Mouse (Mus musculus) lung, postnatal 0 days (tissue): ENCODE data around the gene Atp2c2. TPM values are rescaled to one million over a fixed set of nuclear protein-coding genes. Genes with fewer than 3 reads are reported as not detected.

Experiments
- ATAC-seq: fragments of 200-750 bp; cut with Nextera tagmentation; 2 replicates; pipeline ENCODE4 v1.8.0; 2017; ENCODE audit warnings: moderate library complexity
- DNase-seq: peaks from one replicate; pipeline ENCODE4 v3.0.0-alpha.2; 2016; ENCODE audit warnings: low spot score
- H3K27ac ChIP-seq: fragments of 300-500 bp; sonication (generic); 2 replicates; pipeline ENCODE4 v1.5.1; 2014; ENCODE audit warnings: antibody characterized with exemption, mild to moderate bottlenecking, low read length, mixed read lengths
- H3K27me3 ChIP-seq: fragments of 300-500 bp; sonication (generic); replicated peaks from 2 replicates; pipeline ENCODE4 v1.6.1; 2014; ENCODE audit warnings: low read length, mixed read lengths; ENCODE audit not compliant: insufficient read depth
- H3K36me3 ChIP-seq: fragments of 300-500 bp; sonication (generic); 2 replicates; pipeline ENCODE4 v1.6.1; 2014; ENCODE audit warnings: low read length, mixed read lengths; ENCODE audit not compliant: insufficient read depth
- H3K4me1 ChIP-seq: fragments of 300-500 bp; sonication (generic); 2 replicates; pipeline ENCODE4 v1.6.1; 2014; ENCODE audit warnings: antibody characterized with exemption, low read depth, low read length, mixed read lengths; ENCODE audit not compliant: insufficient read depth
- H3K4me2 ChIP-seq: fragments of 300-500 bp; sonication (generic); replicated peaks from 2 replicates; pipeline ENCODE4 v1.6.1; 2014; ENCODE audit warnings: low read depth, mild to moderate bottlenecking, low read length, moderate library complexity, mixed read lengths
- H3K4me3 ChIP-seq: fragments of 300-500 bp; sonication (generic); 2 replicates; pipeline ENCODE4 v1.5.1; 2014; ENCODE audit warnings: low read depth, low read length
- H3K9ac ChIP-seq: fragments of 300-500 bp; sonication (generic); replicated peaks from 2 replicates; pipeline ENCODE4 v1.6.1; 2014; ENCODE audit warnings: low read depth, mild to moderate bottlenecking
- H3K9me3 ChIP-seq: fragments of 300-500 bp; sonication (generic); 2 replicates; pipeline ENCODE4 v1.6.1; 2016; ENCODE audit warnings: low read length, mixed read lengths
- CTCF ChIP-seq: IDR thresholded peaks from 2 replicates; pipeline ENCODE4 v1.5.1; 2016; ENCODE audit warnings: antibody characterized with exemption, mild to moderate bottlenecking
- EP300 ChIP-seq: IDR thresholded peaks from 2 replicates; pipeline ENCODE4 v1.6.1; 2016; ENCODE audit warnings: antibody characterized with exemption, mild to moderate bottlenecking, control low read depth
- WGBS: fragments of 180-500 bp; shearing (Covaris S2); extraction: QIAGEN DNeasy Blood & Tissue Kit; methylation state at CpG from one replicate; pipeline ENCODE4 v1.1.7; 2014; 5-methylcytosine and 5-hydroxymethylcytosine counted together
- polyA plus RNA-seq: library from polyadenylated mRNA; unstranded; fragments of >200 nt; fragmentation: Nextera tagmentation; extraction: Ambion mirVana; gene quantifications from 2 replicates; pipeline ENCODE4 v1.2.1, GENCODE M21; 2015

Atp2c2 gene
- polyA plus RNA-seq, 1 experiment from 2014 or later, result 1.5 TPM

DNA sequence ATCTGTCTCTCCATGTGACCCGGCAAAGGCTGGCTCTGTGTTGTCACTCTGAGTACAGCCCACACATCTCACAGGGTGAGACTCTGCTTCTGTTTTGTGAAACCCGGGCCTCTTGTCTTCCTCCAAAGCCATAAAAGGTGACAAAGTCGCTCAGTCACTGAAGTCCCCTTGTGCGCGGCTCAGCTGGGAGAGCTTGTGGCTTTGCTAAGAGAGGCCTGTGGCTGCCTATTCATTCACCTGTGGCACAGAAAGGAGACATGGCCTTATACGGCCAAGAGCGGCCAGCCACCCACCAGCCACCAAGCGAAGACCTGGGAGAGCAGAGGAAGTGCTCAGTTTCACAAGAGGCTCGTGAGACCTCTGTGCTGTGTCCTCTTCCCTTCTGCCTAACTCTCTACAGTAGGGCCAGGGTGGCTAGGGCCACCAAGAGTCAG is 84.3 kb downstream of the Atp2c2 start:
- H3K4me2 ChIP-seq, result no peak overlapping the region
- H3K36me3 ChIP-seq, result no peaks in the 10 kb centered on the region
- no peaks in the 10 kb centered on the region for H3K9me3 ChIP-seq
- no peaks in the 10 kb centered on the region for H3K27me3 ChIP-seq
- ATAC-seq, result no peak
- no peak overlapping the region for H3K27ac ChIP-seq
- H3K4me3 ChIP-seq, result no peak overlapping the region
- peak; percentile 36 for DNase-seq
- TF ChIP-seq CTCF (no peak), EP300 (no peak)
- no peak overlapping the region for H3K9ac ChIP-seq
- H3K4me1 ChIP-seq, result no peaks in the 10 kb centered on the region
- 57% methylated on average over 9 of the region's 9 CpGs for WGBS

DNA sequence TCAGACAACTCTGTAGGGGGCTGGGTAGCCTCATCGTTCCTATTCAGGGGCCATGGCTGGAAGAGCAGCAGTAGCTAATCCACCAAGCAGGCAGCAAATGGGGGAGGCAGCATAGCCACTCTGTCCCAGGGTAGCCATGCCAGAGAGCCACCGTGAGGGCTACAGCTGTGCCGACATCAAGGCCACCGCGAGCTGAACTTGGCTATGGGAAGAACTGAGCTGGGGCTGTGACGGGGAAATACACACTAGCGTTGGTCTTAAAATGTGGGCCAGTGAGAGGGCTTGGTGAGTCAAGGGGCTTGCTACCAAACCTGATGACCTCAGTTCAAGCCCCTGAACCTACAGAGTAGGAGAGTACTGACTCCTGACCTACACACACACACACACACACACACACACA is 84.9 kb downstream of the Atp2c2 start:
- Histone ChIP-seq H3K27ac (no peak overlapping the region), H3K4me3 (no peak overlapping the region), H3K36me3 (no peaks in the 10 kb centered on the region), H3K4me1 (no peaks in the 10 kb centered on the region), H3K27me3 (no peaks in the 10 kb centered on the region), H3K9ac (no peak overlapping the region), H3K4me2 (no peak overlapping the region), H3K9me3 (no peaks in the 10 kb centered on the region)
- ATAC-seq (no peak), DNase-seq (no peak)
- TF ChIP-seq EP300, result no peak
- TF ChIP-seq CTCF, result no peak
- WGBS, result 71% methylated on average over 7 of the region's 7 CpGs

DNA sequence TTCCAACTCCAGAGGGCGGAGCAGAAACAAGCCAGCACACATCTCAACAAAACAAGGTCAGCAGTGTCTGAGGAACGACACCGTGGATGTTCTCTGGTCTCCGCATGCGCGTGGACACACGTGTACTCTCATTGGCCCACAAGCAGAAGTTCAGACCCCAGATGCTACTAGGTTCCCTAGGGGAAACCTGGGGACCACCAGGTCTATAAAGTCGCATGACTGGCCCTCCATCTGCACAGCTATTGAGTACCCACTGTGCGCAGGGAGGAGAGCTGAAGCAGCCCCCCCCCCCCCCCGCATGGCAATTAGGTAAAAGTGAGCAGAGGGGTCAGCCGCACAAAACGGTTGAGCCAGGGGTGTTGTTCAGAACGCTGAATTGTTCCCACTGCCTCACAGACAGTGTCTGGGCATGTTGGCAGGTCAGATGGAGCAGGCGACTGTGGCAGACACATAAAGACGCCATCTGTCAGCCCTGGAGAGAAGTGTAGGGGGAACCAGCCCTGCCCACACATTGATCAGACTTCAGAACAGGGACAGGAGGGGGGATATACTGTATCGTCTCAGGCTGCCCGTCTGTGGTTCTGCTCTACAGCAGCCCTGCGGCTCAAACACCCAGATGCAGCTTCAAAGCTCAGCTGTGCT is 86.1 kb downstream of the Atp2c2 start:
- no peaks in the 10 kb centered on the region for H3K36me3 ChIP-seq
- TF ChIP-seq EP300 (no peak), CTCF (no peak)
- H3K27ac ChIP-seq, result no peak overlapping the region
- 59% methylated on average over 18 of the region's 18 CpGs for WGBS
- ATAC-seq (no peak), DNase-seq (no peak)
- H3K4me1 ChIP-seq, result no peaks in the 10 kb centered on the region
- no peak overlapping the region for H3K4me3 ChIP-seq
- H3K9me3 ChIP-seq, result no peaks in the 10 kb centered on the region
- no peak overlapping the region for H3K9ac ChIP-seq
- H3K4me2 ChIP-seq, result no peak overlapping the region
- H3K27me3 ChIP-seq, result no peaks in the 10 kb centered on the region

DNA sequence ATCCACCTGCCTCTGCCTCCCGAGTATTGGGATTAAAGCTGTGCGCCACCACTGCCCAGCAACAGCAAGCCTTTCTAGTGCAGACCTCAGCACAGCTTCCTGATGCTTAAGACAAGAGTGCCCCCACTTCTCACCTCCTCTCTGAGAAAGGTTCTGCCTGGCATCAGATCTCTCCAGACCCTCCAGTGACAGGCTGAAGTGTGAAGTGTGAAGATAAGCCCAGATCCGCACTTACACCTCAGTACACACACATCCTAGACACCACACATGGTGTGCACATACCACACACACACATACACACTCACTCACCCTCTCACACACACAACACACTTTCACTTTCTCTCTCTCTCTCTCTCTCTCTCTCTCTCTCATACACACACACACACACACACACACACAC is 87.1 kb downstream of the Atp2c2 start:
- no peak for ATAC-seq
- WGBS, result 51% methylated on average over 3 of the region's 3 CpGs

DNA sequence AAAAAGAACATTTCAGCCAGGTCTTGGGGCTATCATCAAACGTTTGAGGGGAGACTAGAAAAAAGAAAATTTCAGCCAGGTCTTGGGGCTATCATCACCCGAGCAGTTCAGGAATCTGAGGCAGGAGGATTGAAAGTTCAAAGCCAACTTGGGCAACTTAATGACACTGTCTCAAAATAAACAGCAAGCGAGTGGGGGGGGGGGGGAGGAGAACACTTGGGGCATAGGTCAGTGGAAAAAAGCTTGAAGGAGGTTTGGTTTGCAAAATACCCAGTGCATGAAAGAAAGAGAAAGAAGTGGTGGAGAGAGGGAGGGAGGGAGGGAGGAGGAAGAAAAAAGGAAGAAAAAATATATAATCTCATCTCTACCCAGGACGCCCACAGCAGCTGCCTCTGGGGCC is 87.5 kb downstream of the Atp2c2 start:
- ATAC-seq (no peak), DNase-seq (no peak)
- TF ChIP-seq EP300, result no peak
- no peak for TF ChIP-seq CTCF
- Histone ChIP-seq H3K36me3 (no peaks in the 10 kb centered on the region), H3K4me3 (no peak overlapping the region), H3K9ac (no peak overlapping the region), H3K4me1 (peaks cover 5% of the 10 kb centered on the region; the same call in 1 of the 2 replicates), H3K27ac (no peak overlapping the region), H3K4me2 (no peak overlapping the region), H3K27me3 (no peaks in the 10 kb centered on the region), H3K9me3 (no peaks in the 10 kb centered on the region)
- WGBS, result 22% methylated on average over 4 of the region's 4 CpGs

More for the DNA sequence above, 87.1 kb downstream of the Atp2c2 start:
- Histone ChIP-seq H3K9ac (no peak overlapping the region), H3K27me3 (no peaks in the 10 kb centered on the region), H3K27ac (no peak overlapping the region), H3K9me3 (no peaks in the 10 kb centered on the region), H3K4me2 (no peak overlapping the region), H3K4me3 (no peak overlapping the region), H3K4me1 (peaks cover 3% of the 10 kb centered on the region; the same call in 1 of the 2 replicates), H3K36me3 (no peaks in the 10 kb centered on the region)
- DNase-seq, result no peak
- TF ChIP-seq CTCF, result no peak

DNA sequence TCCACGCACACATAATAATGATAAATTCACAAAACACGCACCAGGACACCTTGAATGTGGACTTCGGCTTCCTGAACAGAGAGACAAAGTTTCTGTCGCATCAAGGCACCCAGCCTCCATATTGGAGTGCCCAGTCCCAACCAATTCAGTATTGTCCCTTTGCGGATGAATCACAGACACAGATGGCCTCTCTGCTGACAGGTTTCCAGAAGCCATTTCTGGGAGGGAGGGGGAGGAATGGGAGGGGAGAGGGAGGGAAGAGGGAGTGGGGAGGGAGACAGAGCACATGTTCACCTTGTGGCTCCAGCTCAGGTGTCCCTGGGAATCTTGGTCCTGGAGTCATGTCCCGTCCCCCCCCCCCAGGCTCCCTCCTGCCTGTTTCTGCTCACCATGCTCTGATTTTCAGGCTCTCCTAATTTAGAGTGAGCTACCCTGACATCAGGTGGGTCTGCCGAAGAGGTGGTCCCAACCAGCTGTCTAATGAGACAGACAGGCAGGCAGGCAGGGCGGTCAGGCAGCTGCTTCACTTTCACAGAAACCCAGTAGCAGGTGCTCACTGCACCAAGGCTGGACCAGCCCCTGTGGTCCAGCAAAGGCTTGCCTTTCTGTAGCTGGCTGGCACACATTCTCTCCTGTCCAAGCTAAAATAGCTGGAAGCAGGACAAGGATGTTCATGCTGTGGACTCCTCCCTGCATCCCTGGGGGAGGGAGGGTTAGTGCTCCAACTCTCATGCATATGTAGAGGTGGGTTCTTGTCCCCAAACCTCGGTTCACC is 89.0 kb downstream of the Atp2c2 start:
- 73% methylated on average over 9 of the region's 9 CpGs for WGBS
- no peak for DNase-seq

More for the DNA sequence above, 89.0 kb downstream of the Atp2c2 start:
- Histone ChIP-seq H3K4me2 (no peak overlapping the region), H3K9ac (no peak overlapping the region), H3K36me3 (no peaks in the 10 kb centered on the region), H3K27ac (no peak overlapping the region), H3K27me3 (no peaks in the 10 kb centered on the region), H3K4me3 (no peak overlapping the region), H3K9me3 (no peaks in the 10 kb centered on the region), H3K4me1 (peaks cover 5% of the 10 kb centered on the region; the same call in 1 of the 2 replicates)
- ATAC-seq, result no peak
- TF ChIP-seq CTCF (no peak), EP300 (no peak)
